Mouse (Mus musculus): ENCODE data around the gene Tnfrsf14. TPM values are rescaled to one million over a fixed set of nuclear protein-coding genes. Genes with fewer than 3 reads are reported as not detected.

The Tnfrsf14 gene
- total and polyA plus RNA-seq, 3 experiments = 8.2 to 13.4 TPM; not detected in 1

DNA sequence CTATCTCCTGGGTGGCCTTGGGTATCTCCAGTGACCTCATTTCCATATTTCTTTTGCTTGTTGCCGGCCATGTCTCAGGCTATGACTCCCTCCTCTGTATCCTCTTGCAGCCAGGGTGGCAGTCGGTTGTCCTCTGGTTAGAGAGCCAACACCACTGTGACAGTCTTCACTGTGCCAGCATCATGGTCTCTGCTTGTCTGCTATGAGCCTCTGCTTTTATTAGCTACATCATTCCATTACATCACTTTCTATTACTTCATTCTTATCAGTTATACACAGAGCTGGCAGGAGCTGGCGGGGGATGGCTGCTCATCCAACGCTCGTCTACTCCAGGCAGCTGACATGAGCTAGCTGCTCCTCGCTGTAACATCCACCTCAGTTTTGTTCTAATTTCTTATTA lies 47.6 kb downstream of the Tnfrsf14 start:
- Histone ChIP-seq H3K9me3 (replicated peaks; ENCODE audit: insufficient read depth, low read length) (no peaks in the 10 kb centered on the region), H3K79me2 (ENCODE audit: control insufficient read depth, insufficient read depth, low read length, poor library complexity) (no peaks in the 10 kb centered on the region), H3K27me3 (ENCODE audit: control insufficient read depth in 1 of 2, insufficient read depth in 2 of 2, low read length in 2 of 2) (no peaks in the 10 kb centered on the region; a peak in 1 of 4 replicates), H3K36me3 (ENCODE audit: control insufficient read depth in 1 of 2, insufficient read depth in 2 of 2, low read length in 2 of 2) (peaks cover 0 to 3% of the 10 kb centered on the region in 2 experiments; a peak in 1 of 4 replicates), H3K4me1 (ENCODE audit: control insufficient read depth in 1 of 2, insufficient read depth in 2 of 2, low read length in 2 of 2) (peaks cover 0 to 9% of the 10 kb centered on the region in 2 experiments; a peak in 3 of 4 replicates), H3K4me3 (ENCODE audit: control insufficient read depth in 1 of 2, insufficient read depth in 1 of 2, low read depth in 2 of 2, low read length in 2 of 2) (peak overlapping the region in 1 of 2 experiments; percentile 33; a peak in 1 of 4 replicates), H3K27ac (ENCODE audit: control insufficient read depth, low read depth, low read length) (no peak overlapping the region; the same call in 1 of the 2 replicates), H3K9ac (ENCODE audit: control insufficient read depth, low read depth, low read length, poor library complexity, severe bottlenecking) (no peak overlapping the region)
- peak; percentile 85 for DNase-seq (ENCODE audit: low read depth, low spot score)
- TF ChIP-seq TCF12 (IDR thresholded peaks at IDR 0.05; ENCODE audit: low read depth, low read length) (peak; percentile 67), ZMIZ1 (IDR thresholded peaks at IDR 0.05; ENCODE audit: low read depth, low read length) (no peak), MYB (IDR thresholded peaks at IDR 0.05; ENCODE audit: low read depth, low read length) (no peak), BHLHE40 (IDR thresholded peaks at IDR 0.05; ENCODE audit: borderline replicate concordance, low read depth, low read length) (no peak), RCOR1 (IDR thresholded peaks at IDR 0.05; ENCODE audit: low read depth, low read length) (peak; percentile 33; the same call in 1 of the 2 replicates), GATA1 (IDR thresholded peaks at IDR 0.05; ENCODE audit: low read depth, low read length) (peak; percentile 67), NRF1 (IDR thresholded peaks at IDR 0.05; ENCODE audit: insufficient read depth, low read depth, low read length, poor library complexity, severe bottlenecking) (no peak), ETS1 (IDR thresholded peaks at IDR 0.05; ENCODE audit: low read depth, low read length) (peak; percentile 98), POLR2A (IDR thresholded peaks at IDR 0.05; ENCODE audit: control insufficient read depth in 1 of 2, insufficient read depth in 1 of 2, low read depth in 1 of 2, low read length in 2 of 2, poor library complexity in 1 of 2) (no peak), MYC (IDR thresholded peaks at IDR 0.05; ENCODE audit: low read depth, low read length) (0 out of 2 replicates have a peak, but pooled peaks have one; percentile 48), MAFK (IDR thresholded peaks at IDR 0.05; ENCODE audit: borderline replicate concordance, low read depth, low read length) (no peak), CHD2 (IDR thresholded peaks at IDR 0.05; ENCODE audit: low read length) (no peak), RAD21 (IDR thresholded peaks at IDR 0.05; ENCODE audit: low read depth, low read length) (no peak), GABPA (IDR thresholded peaks at IDR 0.05; ENCODE audit: low read depth, low read length) (no peak), SMC3 (IDR thresholded peaks at IDR 0.05; ENCODE audit: low read depth, low read length) (no peak), SIN3A (IDR thresholded peaks at IDR 0.05; ENCODE audit: low read length) (peak; percentile 72), EP300 (IDR thresholded peaks at IDR 0.05; ENCODE audit: low read depth in 1 of 2, low read length in 2 of 2) (peak in 1 of 2 experiments; percentile 60; a peak in 2 of 4 replicates), ZC3H11A (IDR thresholded peaks at IDR 0.05; ENCODE audit: low read depth, low read length) (no peak), MXI1 (IDR thresholded peaks at IDR 0.05; ENCODE audit: low read depth, low read length) (no peak), CHD1 (IDR thresholded peaks at IDR 0.05; ENCODE audit: low read depth, low read length) (no peak), ELF1 (IDR thresholded peaks at IDR 0.05; ENCODE audit: low read depth, low read length) (no peak), JUND (IDR thresholded peaks at IDR 0.05; ENCODE audit: low read depth, low read length) (no peak), HCFC1 (IDR thresholded peaks at IDR 0.05; ENCODE audit: low read depth, low read length) (no peak), NELFE (IDR thresholded peaks at IDR 0.05; ENCODE audit: low read depth, low read length) (no peak), TBP (IDR thresholded peaks at IDR 0.05; ENCODE audit: low read depth, low read length) (0 out of 2 replicates have a peak, but pooled peaks have one; percentile 25), ZNF384 (IDR thresholded peaks at IDR 0.05; ENCODE audit: low read depth, low read length) (no peak), USF1 (IDR thresholded peaks at IDR 0.05; ENCODE audit: low read depth, low read length) (no peak), MEF2A (IDR thresholded peaks at IDR 0.05; ENCODE audit: extremely low read depth, insufficient replicate concordance, low read depth, low read length, poor library complexity, severe bottlenecking) (no peak), MAZ (IDR thresholded peaks at IDR 0.05; ENCODE audit: low read depth, low read length) (no peak), ZKSCAN1 (IDR thresholded peaks at IDR 0.05; ENCODE audit: low read depth, low read length) (no peak), MAX (IDR thresholded peaks at IDR 0.05; ENCODE audit: low read length) (no peak), CTCF (IDR thresholded peaks at IDR 0.05 in 2 of 3, conservative IDR thresholded peaks at IDR 0.05 in 1 of 3; ENCODE audit: control insufficient read depth in 1 of 3, insufficient read depth in 1 of 3, low read depth in 2 of 3, low read length in 3 of 3, poor library complexity in 1 of 3, severe bottlenecking in 1 of 3) (no peak), TAL1 (IDR thresholded peaks at IDR 0.05; ENCODE audit: low read length) (peak; percentile 84)

Measured in MEL (cell line).